Mouse (Mus musculus) heart, adult 2 months (tissue): ENCODE data around the gene Plekhm3. TPM values are rescaled to one million over a fixed set of nuclear protein-coding genes. Genes with fewer than 3 reads are reported as not detected.

Experiments used
- DNase-seq, 2 experiments: peaks; one replicate each; pipeline ENCODE4 v3.0.0; 2021
- H3K27ac ChIP-seq: fragments of 200-600 bp; 2 replicates; pipeline ENCODE4 v1.8.1; 2022
- H3K27me3 ChIP-seq: fragments of 200-500 bp; 2 replicates; pipeline ENCODE4 v1.6.1; 2012; ENCODE audit warnings: mild to moderate bottlenecking, low read length, inconsistent platforms, mixed read lengths; ENCODE audit not compliant: control insufficient read depth, insufficient read depth
- H3K36me3 ChIP-seq: fragments of 200-500 bp; 2 replicates; pipeline ENCODE4 v1.6.1; 2012; ENCODE audit warnings: low read length, inconsistent platforms; ENCODE audit not compliant: control insufficient read depth, insufficient read depth
- H3K4me1 ChIP-seq: fragments of 200-500 bp; 2 replicates; pipeline ENCODE4 v1.6.1; 2011; ENCODE audit warnings: low read length; ENCODE audit not compliant: control insufficient read depth, insufficient read depth
- H3K4me3 ChIP-seq: fragments of 200-600 bp; 2 replicates; pipeline ENCODE4 v1.8.1; 2022
- H3K79me2 ChIP-seq: fragments of 200-500 bp; replicated peaks from 2 replicates; pipeline ENCODE4 v1.6.1; 2012; ENCODE audit warnings: mild to moderate bottlenecking, inconsistent platforms, low read length, moderate library complexity, mixed read lengths; ENCODE audit not compliant: control insufficient read depth, insufficient read depth
- H3K9ac ChIP-seq: fragments of 200-500 bp; 2 replicates; pipeline ENCODE4 v1.6.1; 2012; ENCODE audit warnings: low read depth, mild to moderate bottlenecking, control low read depth, inconsistent platforms, low read length, mixed read lengths
- CTCF ChIP-seq: fragments of 200-600 bp; IDR thresholded peaks from 2 replicates; pipeline ENCODE4 v1.8.1; 2022; ENCODE audit warnings: antibody characterized with exemption, mild to moderate bottlenecking, moderate library complexity
- EP300 ChIP-seq: fragments of 200-500 bp; IDR thresholded peaks from 2 replicates; pipeline ENCODE4 v1.6.1; 2011; ENCODE audit warnings: low read depth, low read length, control low read depth; ENCODE audit not compliant: insufficient read depth
- POLR2A ChIP-seq: fragments of 200-500 bp; IDR thresholded peaks from 2 replicates; pipeline ENCODE4 v1.6.1; 2011; ENCODE audit warnings: mild to moderate bottlenecking, low read depth, low read length, control low read depth; ENCODE audit not compliant: insufficient read depth
- whole genome bisulfite sequencing: fragments of 180-500 bp; shearing (Covaris S2); methylation state at CpG from one replicate; pipeline ENCODE4 v1.1.7; 2018; 5-methylcytosine and 5-hydroxymethylcytosine counted together
- intact Hi-C: fragments of 180-260 bp; cut with DNase I; formaldehyde crosslinking; loops from one replicate; pipeline ENCODE4 v1.15.1; 2025
- polyA plus RNA-seq: library from polyadenylated mRNA; depleted of rRNA; stranded (reverse); fragments of >200 nt; gene quantifications from 2 replicates; pipeline ENCODE4 v1.2.3, GENCODE M21; 2012
- total RNA-seq, 2 experiments: library from RNA; stranded (reverse); gene quantifications; 2 replicates each; pipeline ENCODE4 v1.2.3; 2021

Gene Plekhm3
- total and polyA plus RNA-seq, 3 experiments = 3.3 to 6.9 (median 6.8) TPM

DNA sequence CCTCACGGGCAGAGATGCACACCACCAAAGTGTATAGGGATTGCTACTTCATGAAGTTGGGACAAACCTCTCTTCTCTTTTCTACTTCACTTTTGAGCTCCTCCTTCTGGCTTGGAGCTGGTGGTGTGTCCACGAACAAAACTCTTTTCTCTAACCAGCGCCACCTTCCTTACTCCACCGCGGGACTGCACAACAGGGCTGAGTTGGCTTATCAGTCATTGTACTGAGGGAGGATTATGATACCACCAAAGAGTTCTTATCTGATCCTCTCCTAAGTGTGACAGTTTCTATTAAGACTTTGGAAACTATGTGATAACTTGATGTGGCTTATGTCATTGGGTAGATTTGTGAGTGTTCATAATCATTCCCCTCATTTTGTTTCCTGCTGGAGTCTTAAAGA, 129.2 kb downstream of the Plekhm3 start:
- TF ChIP-seq POLR2A = no peak
- no peak for TF ChIP-seq EP300
- DNase-seq = no peak
- H3K4me1 ChIP-seq = no peaks in the 10 kb centered on the region; the same call in 1 of the 2 replicates
- no peaks in the 10 kb centered on the region for H3K36me3 ChIP-seq
- 87% methylated on average over 5 of the region's 5 CpGs for WGBS
- H3K9ac ChIP-seq = no peak overlapping the region
- H3K4me3 ChIP-seq = no peak overlapping the region
- H3K27me3 ChIP-seq = no peaks in the 10 kb centered on the region
- H3K79me2 ChIP-seq = no peaks in the 10 kb centered on the region
- intact Hi-C loops = no loop called here
- H3K27ac ChIP-seq = no peak overlapping the region

DNA sequence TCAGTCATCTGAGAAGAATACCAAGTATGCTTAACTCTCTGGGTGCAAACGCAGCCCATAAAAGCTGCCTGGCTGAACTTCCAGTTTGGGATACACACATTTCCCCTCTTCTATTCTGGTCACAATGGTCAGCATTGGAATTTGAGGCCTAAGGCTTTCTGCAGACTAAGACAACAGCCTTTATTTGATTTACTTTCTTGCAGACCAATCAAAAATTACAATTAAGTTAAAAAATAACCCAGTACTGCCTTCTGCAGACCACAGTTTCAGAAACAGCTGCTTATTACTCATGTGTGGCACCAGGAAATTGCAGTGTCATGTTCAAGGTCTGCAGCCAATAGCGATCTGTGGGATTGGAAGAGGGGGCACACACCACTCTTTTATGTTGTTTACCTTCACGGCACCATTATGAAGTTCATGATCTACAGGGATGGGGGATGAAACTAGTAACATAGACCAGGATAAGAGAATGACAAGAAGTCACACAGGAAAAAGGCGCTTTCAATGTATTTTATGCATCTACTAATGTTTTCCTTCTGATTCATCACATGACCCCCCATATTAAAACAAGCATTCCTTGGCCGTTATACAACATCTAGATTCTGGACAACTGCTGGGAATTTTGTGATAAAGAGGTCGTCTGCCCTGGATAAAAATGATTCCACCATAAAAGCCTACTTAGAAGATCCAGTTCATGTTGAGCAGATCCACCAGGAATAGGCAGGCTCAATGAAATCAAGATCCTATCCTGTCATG, 130.1 kb downstream of the Plekhm3 start:
- TF ChIP-seq EP300 (no peak), CTCF (no peak), POLR2A (no peak)
- intact Hi-C loops = no loop called here
- H3K27me3 ChIP-seq = no peaks in the 10 kb centered on the region

DNA sequence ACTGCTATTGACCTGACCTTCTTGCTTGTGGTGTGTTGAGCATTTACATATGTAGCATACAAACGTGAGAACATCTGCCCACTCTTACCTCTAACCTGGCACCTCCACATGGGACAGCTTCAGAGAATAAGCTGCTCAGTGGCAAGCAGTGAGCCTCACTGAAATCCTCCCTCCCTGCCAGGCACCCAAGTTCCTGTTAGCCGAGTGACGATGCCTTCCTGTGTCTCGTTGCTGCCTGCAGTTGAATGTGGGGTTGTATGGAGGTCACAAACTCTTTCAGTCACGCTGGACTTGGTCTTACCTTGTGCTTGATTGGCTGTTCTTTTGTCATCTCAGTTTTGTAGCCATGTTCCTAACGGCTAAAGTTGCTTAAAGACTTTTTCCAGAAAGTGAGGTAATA, 133.1 kb downstream of the Plekhm3 start:
- TF ChIP-seq EP300 = no peak
- no peak for TF ChIP-seq POLR2A
- TF ChIP-seq CTCF = no peak
- WGBS = 45% methylated on average over 6 of the region's 6 CpGs
- intact Hi-C loops = no loop called here
- Histone ChIP-seq H3K27ac (no peak overlapping the region), H3K9ac (no peak overlapping the region), H3K4me3 (no peak overlapping the region), H3K36me3 (no peaks in the 10 kb centered on the region), H3K4me1 (no peaks in the 10 kb centered on the region; the same call in 1 of the 2 replicates), H3K27me3 (no peaks in the 10 kb centered on the region), H3K79me2 (no peaks in the 10 kb centered on the region)
- DNase-seq = no peak

More for the DNA sequence above, 130.1 kb downstream of the Plekhm3 start:
- DNase-seq = no peak
- H3K4me1 ChIP-seq = no peaks in the 10 kb centered on the region; the same call in 1 of the 2 replicates
- no peaks in the 10 kb centered on the region for H3K36me3 ChIP-seq
- H3K4me3 ChIP-seq = no peak overlapping the region
- no peaks in the 10 kb centered on the region for H3K79me2 ChIP-seq
- 62% methylated on average over 6 of the region's 6 CpGs for WGBS
- H3K9ac ChIP-seq = no peak overlapping the region
- no peak overlapping the region for H3K27ac ChIP-seq

DNA sequence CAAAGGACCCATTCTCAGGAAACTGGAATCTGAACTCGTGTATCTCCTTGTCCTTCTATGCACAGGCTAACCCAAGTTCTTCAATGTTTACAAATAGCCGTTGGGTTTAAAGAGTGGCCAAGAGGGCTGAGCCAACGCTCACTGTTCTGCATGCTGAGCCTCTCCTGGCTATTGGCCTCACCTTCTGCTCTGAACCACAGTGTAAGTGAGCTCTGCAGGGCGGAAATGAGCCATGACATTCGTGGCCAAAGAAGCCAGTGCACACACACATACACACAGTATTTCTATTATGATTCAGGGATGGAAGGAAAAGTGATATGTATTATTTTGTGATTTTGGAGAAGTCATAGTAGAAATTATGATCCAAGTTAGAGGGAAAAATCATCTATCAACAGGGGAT, 138.9 kb downstream of the Plekhm3 start:
- Histone ChIP-seq H3K4me1 (no peaks in the 10 kb centered on the region), H3K79me2 (no peaks in the 10 kb centered on the region), H3K27me3 (no peaks in the 10 kb centered on the region), H3K9ac (no peak overlapping the region), H3K27ac (no peak overlapping the region), H3K4me3 (no peak overlapping the region), H3K36me3 (no peaks in the 10 kb centered on the region)
- intact Hi-C loops = no loop called here
- WGBS = 85% methylated on average over 5 of the region's 5 CpGs
- DNase-seq = no peak
- TF ChIP-seq EP300 (no peak), CTCF (no peak), POLR2A (no peak)

DNA sequence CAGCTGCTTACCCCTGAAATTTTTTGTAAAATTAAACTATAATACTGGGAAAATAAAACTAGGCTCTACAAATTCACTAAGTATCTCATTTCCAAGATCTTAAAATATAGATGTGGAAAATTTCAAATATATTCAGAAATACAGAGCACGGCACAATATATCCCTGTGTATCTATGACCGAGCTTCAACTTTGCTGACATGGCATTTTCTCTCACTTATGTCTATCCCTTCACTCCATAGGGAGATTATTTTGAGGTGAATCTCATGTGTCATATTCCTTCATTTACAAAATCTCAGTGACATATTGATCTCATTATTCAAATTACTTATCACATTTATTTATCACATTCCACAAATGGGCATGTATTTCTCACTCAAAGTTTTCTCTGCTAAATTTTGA, 143.4 kb downstream of the Plekhm3 start:
- peaks cover 2% of the 10 kb centered on the region; the same call in 1 of the 2 replicates for H3K4me1 ChIP-seq
- no peak overlapping the region for H3K4me3 ChIP-seq
- TF ChIP-seq POLR2A = no peak
- no peak for TF ChIP-seq CTCF
- TF ChIP-seq EP300 = no peak
- H3K27ac ChIP-seq = no peak overlapping the region
- H3K36me3 ChIP-seq = no peaks in the 10 kb centered on the region; the same call in 1 of the 2 replicates
- WGBS = 96% methylated on average over 2 of the region's 2 CpGs
- no peak for DNase-seq
- H3K9ac ChIP-seq = no peak overlapping the region
- no peaks in the 10 kb centered on the region for H3K27me3 ChIP-seq
- intact Hi-C loops = no loop called here
- no peaks in the 10 kb centered on the region for H3K79me2 ChIP-seq

DNA sequence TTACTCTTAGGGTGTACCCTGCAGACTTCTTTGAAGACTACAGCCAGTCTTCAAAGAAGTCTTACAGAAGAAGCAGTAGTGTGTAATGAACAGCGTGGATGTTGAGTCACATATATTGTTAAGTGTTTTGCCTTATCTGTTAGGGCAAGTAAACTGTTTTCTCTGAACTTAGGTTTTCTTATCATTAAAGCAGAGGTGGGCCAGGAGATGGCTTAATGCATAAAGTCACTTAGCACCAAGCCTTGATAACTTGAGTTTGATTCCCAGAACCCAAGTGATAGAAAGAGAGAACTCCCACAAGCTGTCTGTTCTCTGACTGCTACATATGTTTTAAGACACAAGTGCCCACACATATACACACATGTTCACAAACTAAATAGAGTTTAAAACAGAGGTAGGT, 144.7 kb downstream of the Plekhm3 start:
- Histone ChIP-seq H3K27me3 (no peaks in the 10 kb centered on the region), H3K4me3 (no peak overlapping the region), H3K9ac (no peak overlapping the region), H3K27ac (no peak overlapping the region), H3K4me1 (peaks cover 2% of the 10 kb centered on the region; the same call in 1 of the 2 replicates), H3K36me3 (no peaks in the 10 kb centered on the region; the same call in 1 of the 2 replicates), H3K79me2 (no peaks in the 10 kb centered on the region)
- TF ChIP-seq POLR2A = no peak
- no peak for TF ChIP-seq EP300
- no peak for TF ChIP-seq CTCF
- intact Hi-C loops = no loop called here
- 100% methylated on average over 1 of the region's 1 CpGs for WGBS
- DNase-seq = no peak
